Mouse (Mus musculus): Measurements from ENCODE around the gene Tnik. TPM values are rescaled to one million over a fixed set of nuclear protein-coding genes. Genes with fewer than 3 reads are reported as not detected.

Gene Tnik
- polyA plus RNA-seq, 1 experiment from 2014 or later: 47.3 TPM

DNA sequence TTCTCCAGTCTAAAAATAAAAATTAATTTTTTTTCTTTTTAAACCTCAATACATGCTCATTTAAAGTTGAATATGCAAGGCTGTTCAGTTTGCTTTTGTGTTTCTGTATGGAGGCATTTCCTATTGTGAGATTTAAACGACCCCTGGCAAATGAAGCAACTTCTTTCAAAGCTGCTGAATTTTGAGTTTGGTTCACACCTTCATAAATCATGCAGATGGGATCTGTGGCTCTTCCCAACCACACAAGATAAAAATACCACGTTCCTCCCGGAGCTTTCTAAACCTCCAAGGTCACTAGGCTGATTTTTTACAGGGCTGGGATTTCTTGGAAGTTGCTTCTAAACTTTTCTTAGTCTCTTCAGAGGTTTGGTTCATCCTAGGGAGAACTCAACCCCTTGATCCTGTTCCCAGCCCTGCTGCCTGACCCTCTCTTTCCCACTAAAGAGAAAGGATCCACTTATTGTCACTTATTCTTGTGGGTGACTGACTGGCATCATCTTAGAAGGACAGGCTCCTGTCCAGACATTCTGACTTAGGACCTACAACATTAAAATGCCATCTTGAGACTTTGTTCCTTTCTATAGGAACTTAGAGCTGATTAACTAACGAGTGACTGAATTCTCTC, 260.6 kb downstream of the Tnik start:
- Histone ChIP-seq H3K36me3 (no peaks in the 10 kb centered on the region), H3K4me3 (no peak overlapping the region), H3K27ac (no peak overlapping the region), H3K9ac (no peak overlapping the region), H3K4me1 (peaks cover 3% of the 10 kb centered on the region), H3K27me3 (no peaks in the 10 kb centered on the region), H3K4me2 (replicated peaks) (no peak overlapping the region), H3K9me3 (replicated peaks) (no peaks in the 10 kb centered on the region)
- WGBS: 56% methylated on average over 4 of the region's 4 CpGs
- ATAC-seq (ENCODE audit: low FRiP score): no peak

DNA sequence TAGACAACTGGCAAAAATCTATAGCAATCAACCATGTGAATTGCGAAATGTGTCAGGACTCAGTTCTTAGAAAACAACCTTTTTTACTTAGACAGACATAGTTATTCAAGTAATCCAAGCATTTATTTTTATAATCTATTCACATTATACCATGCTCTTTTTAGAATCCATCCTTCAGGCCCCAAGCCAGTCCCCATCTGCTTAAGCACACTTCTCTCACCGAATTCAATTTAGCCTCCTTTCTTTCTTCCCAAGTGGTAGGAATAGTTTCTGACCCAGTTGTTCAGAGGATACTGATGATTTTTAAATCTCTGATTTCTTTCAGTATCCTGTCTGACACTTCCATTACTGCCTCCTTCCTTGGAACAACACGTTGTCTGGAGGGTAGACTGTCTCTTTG, 261.5 kb downstream of the Tnik start:
- no peak overlapping the region for H3K27ac ChIP-seq
- no peaks in the 10 kb centered on the region for H3K9me3 ChIP-seq (replicated peaks)
- WGBS: 86% methylated on average over 3 of the region's 3 CpGs
- no peak overlapping the region for H3K4me2 ChIP-seq (replicated peaks)
- H3K4me1 ChIP-seq: peaks cover 3% of the 10 kb centered on the region
- ATAC-seq (ENCODE audit: low FRiP score): no peak
- no peak overlapping the region for H3K4me3 ChIP-seq
- H3K36me3 ChIP-seq: no peaks in the 10 kb centered on the region
- no peak overlapping the region for H3K9ac ChIP-seq
- no peaks in the 10 kb centered on the region for H3K27me3 ChIP-seq

DNA sequence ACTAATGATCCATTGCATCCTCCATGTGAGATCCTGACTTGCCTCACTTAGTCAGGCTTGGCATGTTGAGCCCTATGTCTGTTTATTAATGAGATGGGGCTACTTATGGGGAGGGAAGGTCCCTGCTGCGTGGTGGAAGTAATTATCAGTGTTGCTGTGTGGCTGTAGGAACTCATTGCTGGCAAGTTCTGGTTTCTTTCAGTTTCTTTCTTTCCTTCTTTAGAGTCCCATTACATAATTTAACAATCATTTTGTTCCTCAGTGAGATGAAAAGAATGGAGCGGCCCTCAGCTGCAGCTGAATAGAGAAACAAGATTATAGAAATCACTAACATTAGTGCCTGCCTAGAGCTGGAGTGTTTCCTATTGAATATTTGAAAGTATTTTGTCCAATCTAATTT, 263.7 kb downstream of the Tnik start:
- 72% methylated on average over 2 of the region's 2 CpGs for whole genome bisulfite sequencing
- H3K27me3 ChIP-seq: no peaks in the 10 kb centered on the region
- H3K4me2 ChIP-seq (replicated peaks): no peak overlapping the region
- H3K4me1 ChIP-seq: peaks cover 3% of the 10 kb centered on the region
- H3K4me3 ChIP-seq: no peak overlapping the region
- ATAC-seq (ENCODE audit: low FRiP score): no peak
- H3K9ac ChIP-seq: no peak overlapping the region
- H3K9me3 ChIP-seq (replicated peaks): no peaks in the 10 kb centered on the region
- no peaks in the 10 kb centered on the region for H3K36me3 ChIP-seq
- no peak overlapping the region for H3K27ac ChIP-seq

DNA sequence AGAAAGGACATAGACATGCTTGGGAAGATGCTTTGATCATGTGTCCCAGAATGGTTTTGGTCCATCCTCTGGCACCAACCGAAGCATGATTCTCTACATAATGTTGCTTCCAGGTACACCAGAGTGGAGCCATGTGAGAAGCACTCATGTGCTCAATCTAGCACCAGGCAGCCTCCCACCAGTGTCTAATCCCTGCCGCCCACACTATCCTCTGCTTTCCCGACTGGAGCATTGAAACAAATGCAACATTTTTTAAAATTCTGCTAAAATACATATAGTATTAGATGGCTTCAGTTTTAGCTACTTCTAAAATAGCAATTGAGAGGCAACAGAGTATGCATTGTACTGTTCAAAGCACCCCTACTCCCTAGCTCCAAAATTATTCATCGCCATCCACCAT, 264.2 kb downstream of the Tnik start:
- no peak for ATAC-seq (ENCODE audit: low FRiP score)
- H3K4me3 ChIP-seq: no peak overlapping the region
- H3K36me3 ChIP-seq: no peaks in the 10 kb centered on the region
- H3K4me2 ChIP-seq (replicated peaks): no peak overlapping the region
- WGBS: 94% methylated on average over 4 of the region's 4 CpGs
- H3K9ac ChIP-seq: no peak overlapping the region
- no peak overlapping the region for H3K27ac ChIP-seq
- peaks cover 3% of the 10 kb centered on the region for H3K4me1 ChIP-seq
- no peaks in the 10 kb centered on the region for H3K27me3 ChIP-seq
- H3K9me3 ChIP-seq (replicated peaks): no peaks in the 10 kb centered on the region

DNA sequence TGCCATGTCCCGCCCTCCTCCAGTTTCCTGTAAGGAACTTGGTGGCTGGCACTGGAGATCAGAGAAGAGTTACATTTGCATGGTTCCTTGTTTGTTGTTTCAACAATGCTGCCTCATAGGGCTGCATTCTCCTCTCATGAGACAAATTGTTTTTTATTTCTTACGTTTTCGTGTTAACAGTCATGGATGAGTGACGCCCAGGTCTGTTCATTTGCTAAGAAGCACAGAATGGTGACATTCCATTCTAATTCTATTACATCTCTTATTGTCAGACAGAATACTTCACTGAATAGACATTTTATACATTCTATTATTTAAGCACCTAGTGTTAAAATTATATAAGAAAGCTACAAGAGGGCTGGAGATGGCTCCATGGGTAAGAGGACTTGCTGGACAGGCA, 266.5 kb downstream of the Tnik start:
- Histone ChIP-seq H3K9ac (no peak overlapping the region), H3K27ac (no peak overlapping the region), H3K4me3 (no peak overlapping the region), H3K4me1 (no peaks in the 10 kb centered on the region), H3K36me3 (no peaks in the 10 kb centered on the region), H3K9me3 (replicated peaks) (no peaks in the 10 kb centered on the region), H3K27me3 (no peaks in the 10 kb centered on the region), H3K4me2 (replicated peaks) (no peak overlapping the region)
- 84% methylated on average over 4 of the region's 4 CpGs for WGBS
- ATAC-seq (ENCODE audit: low FRiP score): no peak

DNA sequence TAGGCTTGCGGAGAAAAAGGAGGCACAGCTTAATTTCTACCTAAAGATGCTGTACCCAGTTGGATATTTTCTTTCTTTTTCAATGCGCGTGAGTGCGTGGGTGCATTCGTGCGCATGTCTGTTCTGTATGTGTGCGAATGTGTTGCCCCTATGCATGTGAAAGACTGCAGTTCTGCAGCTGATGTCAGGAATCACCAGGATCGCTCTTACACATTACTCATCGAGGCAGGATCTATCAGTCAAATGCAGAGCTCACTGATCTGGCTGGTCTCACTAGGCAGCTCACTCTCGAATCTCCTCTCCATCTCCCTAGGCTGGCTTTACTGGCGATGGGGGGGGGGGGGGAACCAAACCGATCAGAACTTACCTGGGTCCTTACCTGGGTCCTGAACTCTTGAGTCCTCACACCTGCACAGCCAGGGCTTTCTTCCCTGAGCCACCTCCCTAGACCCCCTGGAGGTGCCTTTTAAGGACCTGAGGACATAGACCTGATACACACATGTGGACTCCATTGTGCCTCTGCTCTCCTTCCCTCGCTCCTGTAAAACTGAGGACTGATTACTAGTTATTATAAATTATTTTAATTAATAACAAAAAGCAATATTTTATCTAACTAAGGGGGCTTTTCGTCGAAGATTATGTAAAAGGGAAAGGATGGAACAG, 268.4 kb downstream of the Tnik start:
- 0 out of 2 replicates have a peak, but pooled peaks have one; percentile 35 for ATAC-seq (ENCODE audit: low FRiP score)
- Histone ChIP-seq H3K27ac (no peak overlapping the region; the same call in 1 of the 2 replicates), H3K4me3 (no peak overlapping the region), H3K27me3 (no peaks in the 10 kb centered on the region), H3K36me3 (no peaks in the 10 kb centered on the region), H3K4me2 (replicated peaks) (no peak overlapping the region), H3K4me1 (no peaks in the 10 kb centered on the region), H3K9ac (no peak overlapping the region), H3K9me3 (replicated peaks) (no peaks in the 10 kb centered on the region)
- 76% methylated on average over 15 of the region's 15 CpGs for WGBS

DNA sequence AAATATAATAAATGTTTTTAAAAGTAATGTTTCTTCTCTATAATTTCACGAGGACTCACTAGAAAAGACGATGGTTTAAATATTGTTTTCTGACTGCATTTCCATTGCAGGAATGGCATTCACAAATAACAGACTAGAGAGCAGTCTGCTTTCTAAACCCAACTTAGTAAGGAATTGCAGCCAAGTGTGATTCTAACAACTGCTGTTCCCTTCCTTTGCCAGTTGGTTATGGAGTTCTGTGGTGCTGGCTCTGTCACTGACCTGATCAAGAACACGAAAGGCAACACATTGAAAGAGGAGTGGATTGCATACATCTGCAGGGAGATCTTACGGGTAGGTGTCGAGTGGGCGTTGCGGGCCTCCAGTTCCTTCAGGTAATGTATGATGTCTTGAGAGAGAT, 269.7 kb downstream of the Tnik start:
- Histone ChIP-seq H3K27me3 (no peaks in the 10 kb centered on the region), H3K4me2 (replicated peaks) (no peak overlapping the region), H3K36me3 (no peaks in the 10 kb centered on the region), H3K4me1 (no peaks in the 10 kb centered on the region), H3K4me3 (no peak overlapping the region), H3K9ac (no peak overlapping the region), H3K27ac (no peak overlapping the region), H3K9me3 (replicated peaks) (no peaks in the 10 kb centered on the region)
- WGBS: 95% methylated on average over 7 of the region's 7 CpGs
- no peak for ATAC-seq (ENCODE audit: low FRiP score)

DNA sequence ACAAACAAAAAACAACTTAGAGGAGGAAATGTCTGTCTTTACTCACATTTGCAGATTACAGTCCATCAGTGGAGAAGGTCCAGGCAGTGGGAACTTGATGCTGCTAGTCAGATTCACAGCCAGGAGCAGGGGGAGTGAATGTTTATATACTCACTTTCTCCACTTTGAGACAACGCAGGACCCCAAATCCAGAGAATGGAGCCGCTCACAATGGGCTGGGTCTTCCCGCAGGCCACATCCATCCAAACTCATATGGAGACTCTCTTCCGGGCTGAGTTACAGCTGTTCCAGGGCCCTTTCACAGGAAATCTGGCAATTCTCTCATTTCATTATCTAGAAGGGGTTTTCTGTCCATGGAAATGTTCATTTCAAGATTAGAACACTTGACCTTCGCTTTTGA, 277.1 kb downstream of the Tnik start:
- Histone ChIP-seq H3K4me3 (no peak overlapping the region), H3K9ac (no peak overlapping the region), H3K9me3 (replicated peaks) (no peaks in the 10 kb centered on the region), H3K27ac (no peak overlapping the region), H3K4me2 (replicated peaks) (no peak overlapping the region), H3K36me3 (0 out of 2 replicates have a peak, but pooled peaks cover 2% of the 10 kb centered on the region), H3K27me3 (no peaks in the 10 kb centered on the region), H3K4me1 (no peaks in the 10 kb centered on the region)
- 91% methylated on average over 5 of the region's 5 CpGs for WGBS
- no peak for ATAC-seq (ENCODE audit: low FRiP score)

DNA sequence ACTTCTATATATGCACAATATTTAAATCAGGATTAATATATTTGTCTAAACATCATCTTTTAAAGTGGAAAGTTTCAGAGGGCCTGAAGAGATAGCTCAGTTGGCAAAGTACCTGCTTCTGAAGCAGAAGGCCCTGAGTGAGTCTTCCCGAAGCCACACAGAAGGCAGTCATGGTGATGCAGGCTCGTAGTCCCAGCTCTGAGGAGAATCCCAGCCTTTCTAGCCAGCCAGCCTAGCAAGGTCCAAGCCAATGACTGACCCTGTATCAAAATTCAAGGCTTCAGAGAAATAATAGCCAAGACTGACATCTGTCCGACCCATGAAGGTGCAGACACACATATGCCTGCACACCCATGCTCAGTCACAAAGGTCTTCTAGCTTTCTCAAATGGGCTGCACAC, 279.9 kb downstream of the Tnik start:
- Histone ChIP-seq H3K27me3 (no peaks in the 10 kb centered on the region), H3K4me3 (no peak overlapping the region), H3K4me1 (peaks cover 4% of the 10 kb centered on the region; the same call in 1 of the 2 replicates), H3K36me3 (0 out of 2 replicates have a peak, but pooled peaks cover 2% of the 10 kb centered on the region), H3K9ac (no peak overlapping the region), H3K27ac (no peak overlapping the region), H3K4me2 (replicated peaks) (no peak overlapping the region), H3K9me3 (replicated peaks) (no peaks in the 10 kb centered on the region)
- 92% methylated on average over 3 of the region's 3 CpGs for WGBS
- no peak for ATAC-seq (ENCODE audit: low FRiP score)

DNA sequence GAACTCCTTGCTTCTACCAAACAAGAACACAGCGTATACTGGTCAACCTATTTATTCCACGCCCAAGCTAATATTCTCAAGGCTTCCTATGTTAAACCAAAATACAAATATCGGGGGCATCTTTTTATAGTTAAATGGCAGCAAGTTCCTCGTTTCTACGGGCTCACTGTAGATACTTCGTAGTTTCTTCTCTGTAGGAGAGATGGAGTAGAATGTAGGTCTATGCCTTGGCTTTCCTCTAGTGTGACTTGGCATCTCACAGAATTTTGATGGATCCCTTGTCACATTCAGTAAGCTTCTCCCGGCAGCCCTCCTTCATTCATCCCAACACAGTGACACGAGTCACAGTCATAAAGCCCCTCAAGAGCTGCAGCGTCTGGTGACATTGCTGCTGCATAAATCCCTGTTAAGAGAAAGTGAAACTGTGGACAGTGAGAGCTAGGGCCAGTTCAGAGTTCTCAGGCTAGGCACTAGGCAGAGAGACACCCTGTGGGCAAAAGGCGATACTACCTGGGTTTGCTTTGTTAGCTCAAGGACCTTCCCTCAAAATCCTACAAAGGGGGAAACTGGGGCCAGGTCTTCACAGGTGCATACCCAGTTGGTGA, 280.5 kb downstream of the Tnik start:
- no peaks in the 10 kb centered on the region for H3K9me3 ChIP-seq (replicated peaks)
- ATAC-seq (ENCODE audit: low FRiP score): no peak
- H3K4me1 ChIP-seq: peaks cover 9% of the 10 kb centered on the region
- no peak overlapping the region for H3K4me2 ChIP-seq (replicated peaks)
- 0 out of 2 replicates have a peak, but pooled peaks cover 2% of the 10 kb centered on the region for H3K36me3 ChIP-seq
- WGBS: 78% methylated on average over 10 of the region's 10 CpGs
- no peak overlapping the region for H3K9ac ChIP-seq
- H3K27me3 ChIP-seq: no peaks in the 10 kb centered on the region
- no peak overlapping the region for H3K27ac ChIP-seq
- H3K4me3 ChIP-seq: no peak overlapping the region

DNA sequence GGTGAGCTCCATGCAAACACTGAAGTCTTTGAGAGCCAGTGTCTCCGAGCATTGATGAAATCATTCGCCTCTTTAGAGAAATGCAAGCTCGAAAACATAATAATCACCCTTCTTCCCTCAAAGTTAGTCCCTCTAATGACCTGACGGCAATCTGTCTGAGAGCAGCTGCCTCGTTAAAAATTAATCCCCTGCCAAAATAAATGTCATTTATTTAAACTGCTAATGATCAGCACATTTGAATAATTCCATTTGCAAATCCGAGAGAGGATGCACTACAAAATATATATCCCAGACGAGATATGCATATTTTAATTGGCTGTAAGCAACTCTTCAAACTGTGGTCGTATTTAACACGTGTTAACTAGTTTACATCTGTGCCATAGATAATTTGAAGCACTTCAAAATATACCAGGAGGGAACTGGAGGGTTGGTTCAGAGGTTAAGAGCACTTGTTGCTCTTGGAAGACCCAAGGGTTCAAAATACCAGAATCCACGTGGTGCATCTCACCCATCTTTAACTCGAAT, 281.4 kb downstream of the Tnik start:
- ATAC-seq (ENCODE audit: low FRiP score): no peak
- Histone ChIP-seq H3K27ac (no peak overlapping the region), H3K4me1 (peaks cover 16% of the 10 kb centered on the region), H3K9me3 (replicated peaks) (no peaks in the 10 kb centered on the region), H3K4me2 (replicated peaks) (no peak overlapping the region), H3K9ac (no peak overlapping the region), H3K36me3 (0 out of 2 replicates have a peak, but pooled peaks cover 2% of the 10 kb centered on the region), H3K4me3 (no peak overlapping the region), H3K27me3 (no peaks in the 10 kb centered on the region)
- 67% methylated on average over 11 of the region's 11 CpGs for WGBS

DNA sequence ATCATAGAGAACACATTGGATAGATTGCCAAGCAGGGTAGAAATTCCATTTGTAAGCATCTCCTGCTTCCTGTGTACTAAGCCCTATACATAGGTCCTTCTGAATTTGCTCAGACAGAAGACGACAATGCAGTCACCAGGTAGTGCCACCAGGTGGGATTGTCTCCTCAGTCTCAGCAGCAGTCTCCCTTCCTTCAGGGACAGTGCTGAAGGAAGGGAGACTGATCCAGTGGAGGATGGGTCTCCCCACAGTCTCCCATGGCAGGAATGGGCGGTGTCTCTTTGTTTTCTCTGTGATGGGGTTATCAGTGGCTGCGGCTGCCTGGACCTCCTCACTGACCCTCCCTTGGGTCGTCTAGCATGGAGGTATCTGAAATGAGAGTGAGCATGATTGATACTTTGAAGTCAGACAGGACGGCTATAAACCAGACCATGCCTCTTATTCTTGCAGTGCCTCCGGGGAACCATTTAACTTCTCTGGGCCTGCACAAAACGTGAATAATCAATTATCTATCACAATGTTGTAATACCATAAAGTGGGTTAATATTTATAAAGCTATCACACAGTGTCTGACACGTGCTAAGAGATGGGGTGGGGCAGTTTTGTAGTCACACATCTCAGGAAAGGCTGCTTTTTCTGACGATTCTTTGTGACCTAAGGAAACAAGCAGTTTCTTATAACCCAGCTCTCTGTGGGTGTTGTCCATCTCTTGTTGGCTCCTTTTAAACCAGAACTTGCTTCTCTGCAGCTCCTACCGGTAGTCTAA, 285.1 kb downstream of the Tnik start:
- WGBS: 48% methylated on average over 10 of the region's 10 CpGs
- Histone ChIP-seq H3K27ac (peak overlapping the region; percentile 13; the same call in 1 of the 2 replicates), H3K9me3 (replicated peaks) (no peaks in the 10 kb centered on the region), H3K4me3 (no peak overlapping the region), H3K9ac (no peak overlapping the region), H3K36me3 (no peaks in the 10 kb centered on the region), H3K27me3 (no peaks in the 10 kb centered on the region), H3K4me1 (peaks cover 28% of the 10 kb centered on the region), H3K4me2 (replicated peaks) (no peak overlapping the region)
- ATAC-seq (ENCODE audit: low FRiP score): no peak
